Mouse (Mus musculus): ENCODE data around the gene Plekha1.

Plekha1 gene

GRCm38 (mm10) chr7:130859926-130860325 lies 5.6 kb upstream of the Plekha1 start:
- DNase-seq (ENCODE audit: low read depth, low spot score) = no peak

DNA sequence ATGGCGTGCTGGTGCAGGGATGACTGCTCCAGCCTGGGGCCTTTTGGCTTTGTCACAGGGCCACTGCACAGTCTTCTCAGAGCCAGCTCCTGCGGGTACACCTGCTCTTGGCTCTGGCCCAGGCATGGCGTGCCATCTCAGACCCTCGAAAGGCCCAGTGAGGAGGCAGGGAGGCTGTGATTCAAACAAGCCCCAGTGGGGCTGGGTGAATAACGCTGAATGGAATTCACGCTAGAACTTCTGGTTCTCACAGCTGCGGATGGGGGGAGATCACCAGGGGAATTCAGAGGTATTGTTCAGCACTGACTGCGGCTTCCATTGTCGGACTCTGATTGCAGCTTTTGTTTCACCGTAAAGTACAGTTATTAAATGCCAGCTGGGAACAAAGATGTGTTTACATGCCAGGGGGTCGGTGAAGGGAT lies 4.8 kb upstream of the Plekha1 start:
- no peak for DNase-seq (ENCODE audit: low read depth, low spot score)

- DNase-seq (ENCODE audit: low read depth, low spot score) = no peak
Observed at GRCm38 (mm10) chr7:130862501-130862900, 3.1 kb upstream of the Plekha1 start.

GRCm38 (mm10) chr7:130864711-130865110 lies 845 bp upstream of the Plekha1 start:
- no peak for DNase-seq (ENCODE audit: low read depth, low spot score)

DNA sequence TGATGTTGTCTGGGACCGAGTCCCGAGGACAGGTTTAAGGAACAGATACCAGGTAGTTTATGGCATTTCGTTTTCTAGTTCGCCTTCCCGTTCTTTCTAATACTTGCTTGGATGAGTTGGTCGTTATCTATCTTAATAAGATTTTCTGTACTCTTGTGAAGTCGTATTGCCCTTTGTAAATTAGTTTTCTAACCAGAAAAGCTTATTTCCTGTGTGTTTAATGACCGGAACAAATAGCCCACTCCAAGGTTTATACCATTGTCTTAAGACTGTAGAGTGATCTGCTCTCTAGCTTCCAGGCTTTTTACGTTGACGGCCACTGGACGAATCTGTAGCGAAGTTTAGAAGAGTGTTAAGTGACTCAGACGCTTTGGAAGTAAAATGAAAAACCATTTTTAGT lies 1.1 kb downstream of the Plekha1 start:
- no peak for DNase-seq (ENCODE audit: low read depth, low spot score)

DNA sequence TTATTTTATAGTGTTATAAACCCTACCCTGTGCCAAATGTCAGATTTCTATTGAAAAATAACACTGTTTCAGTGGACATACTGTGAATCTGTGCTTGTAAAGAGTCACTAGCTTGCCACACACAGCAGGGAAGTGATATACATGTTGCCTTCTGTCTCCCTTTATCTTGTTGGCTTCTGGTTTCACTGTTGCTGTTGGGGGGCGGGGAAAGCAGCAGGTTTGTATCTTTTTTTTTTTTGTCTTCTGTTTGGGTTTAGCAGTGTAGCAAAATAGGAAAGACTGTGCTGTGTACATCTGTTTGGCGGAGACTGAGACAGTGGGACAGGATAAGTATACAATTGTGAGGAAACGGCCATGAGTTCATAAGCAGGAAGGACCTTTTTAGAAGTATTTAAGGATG lies 1.7 kb downstream of the Plekha1 start:
- DNase-seq (ENCODE audit: low read depth, low spot score) = no peak

DNA sequence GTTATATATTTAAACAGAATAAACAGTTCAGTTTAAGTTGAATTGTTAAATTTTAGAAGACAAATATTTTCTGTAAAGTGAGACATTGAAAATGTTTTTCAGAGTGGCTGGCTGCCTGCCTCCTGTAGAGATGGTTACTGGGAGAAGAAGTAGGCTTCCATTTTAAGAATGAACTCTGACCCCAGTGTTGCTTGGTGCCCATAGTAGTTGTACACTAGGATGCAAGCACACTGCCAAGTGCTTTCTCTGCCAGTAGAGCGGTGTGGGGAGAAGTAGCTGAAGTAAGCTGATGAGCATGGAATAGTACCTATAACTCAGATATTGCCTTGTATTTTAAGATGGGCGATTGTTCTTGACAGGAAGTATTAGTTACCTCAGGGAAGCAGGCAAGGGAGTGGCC lies 18.6 kb downstream of the Plekha1 start:
- no peak for DNase-seq (ENCODE audit: low read depth, low spot score)

DNA sequence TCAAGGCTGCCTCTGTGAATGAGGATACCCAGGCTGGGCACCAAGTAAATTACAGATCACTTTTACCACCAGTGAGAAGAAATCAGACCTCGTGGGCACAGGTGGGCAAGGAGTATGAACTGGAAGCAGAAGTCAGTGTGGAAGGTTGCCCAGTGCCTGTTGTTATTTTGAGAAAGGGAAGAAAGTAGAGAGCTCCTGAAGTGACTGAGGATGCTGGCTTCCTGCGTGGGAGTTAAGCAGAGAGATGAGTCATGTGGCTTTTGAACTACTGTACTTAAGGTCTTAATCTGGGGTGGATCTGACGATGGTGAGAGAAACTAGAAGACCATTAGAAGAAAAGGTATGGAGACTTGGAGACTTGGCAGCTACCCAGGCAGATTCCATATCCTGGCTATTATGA lies 20.7 kb downstream of the Plekha1 start:
- no peak for DNase-seq (ENCODE audit: low read depth, low spot score)

DNA sequence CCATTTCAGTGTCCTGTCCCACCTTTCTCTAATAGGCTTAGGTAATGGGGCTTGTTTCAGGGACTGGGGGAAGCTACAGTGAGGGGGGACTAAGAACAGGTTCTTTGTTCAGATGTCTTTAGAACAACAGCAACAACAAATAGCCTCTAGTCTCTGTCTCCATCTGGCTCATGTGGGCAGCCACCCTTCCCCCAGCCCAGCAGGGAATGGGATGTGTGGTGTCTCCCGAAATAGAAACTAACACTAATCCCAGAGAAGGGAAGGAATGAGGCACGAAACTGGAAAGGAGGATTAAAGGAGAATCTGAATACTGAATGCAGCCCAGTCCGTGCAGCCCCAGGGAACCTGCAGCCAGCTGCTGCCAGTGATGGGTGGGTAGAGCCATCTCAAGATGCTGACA lies 22.4 kb downstream of the Plekha1 start:
- DNase-seq (ENCODE audit: low read depth, low spot score) = no peak

DNA sequence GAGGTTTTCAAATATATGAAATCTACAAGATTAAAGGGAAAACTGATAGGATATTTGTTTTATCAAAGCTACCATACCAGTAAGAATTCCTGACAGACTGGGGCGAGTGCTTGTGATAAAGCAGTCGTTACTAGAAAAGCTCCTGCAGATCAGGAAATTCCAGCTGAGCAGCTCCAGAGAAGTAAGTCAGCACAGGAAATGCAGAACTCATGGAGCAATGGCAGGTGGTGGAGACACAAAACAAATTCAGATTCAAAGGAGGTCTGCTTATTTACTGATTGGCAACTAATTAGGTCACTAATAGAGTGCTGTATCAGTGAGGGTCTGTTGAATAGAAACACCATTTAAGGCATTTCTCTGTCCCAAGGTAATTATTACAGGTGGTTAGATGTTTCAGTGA lies 25.3 kb downstream of the Plekha1 start:
- no peak for DNase-seq (ENCODE audit: low read depth, low spot score)

DNA sequence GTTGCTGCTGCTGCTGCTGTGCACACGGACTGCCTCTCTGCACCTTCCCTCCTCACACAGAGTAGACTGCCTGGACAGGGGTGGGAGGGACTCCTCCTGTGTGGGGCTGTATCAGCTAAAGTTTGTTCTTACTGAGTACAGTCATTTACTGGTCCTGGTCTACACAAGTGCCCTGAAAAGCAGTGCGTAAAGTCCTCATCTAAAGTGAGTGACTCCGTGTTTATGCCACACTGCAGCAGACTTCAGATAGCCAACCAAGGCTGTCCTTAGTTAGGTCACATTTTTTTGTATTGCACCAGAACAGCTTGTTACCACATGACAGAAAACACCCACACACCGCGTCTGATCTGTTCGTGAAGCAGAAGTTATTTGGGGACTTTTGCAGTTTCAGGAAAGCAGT lies 27.4 kb downstream of the Plekha1 start:
- DNase-seq (ENCODE audit: low read depth, low spot score) = no peak

GRCm38 (mm10) chr7:130894931-130895617 lies 29.5 kb downstream of the Plekha1 start:
- no peak for DNase-seq (ENCODE audit: low read depth, low spot score)

- DNase-seq (ENCODE audit: low read depth, low spot score) = no peak
Observed at GRCm38 (mm10) chr7:130895618-130895945, 30.0 kb downstream of the Plekha1 start.

DNA sequence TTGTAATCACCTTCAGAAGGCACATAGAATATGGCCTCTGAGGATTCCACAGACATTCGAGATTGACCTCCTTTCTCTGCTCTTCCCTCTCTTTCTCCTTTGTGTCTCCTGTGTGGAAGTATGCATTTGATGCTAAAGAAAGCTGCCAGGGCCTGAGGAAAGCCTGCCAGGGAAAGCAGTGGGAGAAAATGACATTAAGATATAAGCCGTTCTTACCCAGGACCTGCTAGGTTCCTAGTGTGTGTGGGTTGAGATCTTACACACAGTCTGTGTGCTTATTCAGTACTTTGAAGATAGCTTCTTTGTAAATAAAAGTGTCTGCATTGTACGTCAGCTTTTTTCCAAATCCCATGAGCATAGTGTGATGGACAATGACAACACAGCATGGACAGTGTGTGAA lies 30.5 kb downstream of the Plekha1 start:
- no peak for DNase-seq (ENCODE audit: low read depth, low spot score)

GRCm38 (mm10) chr7:130897201-130897600 lies 31.6 kb downstream of the Plekha1 start:
- DNase-seq (ENCODE audit: low read depth, low spot score) = no peak

DNA sequence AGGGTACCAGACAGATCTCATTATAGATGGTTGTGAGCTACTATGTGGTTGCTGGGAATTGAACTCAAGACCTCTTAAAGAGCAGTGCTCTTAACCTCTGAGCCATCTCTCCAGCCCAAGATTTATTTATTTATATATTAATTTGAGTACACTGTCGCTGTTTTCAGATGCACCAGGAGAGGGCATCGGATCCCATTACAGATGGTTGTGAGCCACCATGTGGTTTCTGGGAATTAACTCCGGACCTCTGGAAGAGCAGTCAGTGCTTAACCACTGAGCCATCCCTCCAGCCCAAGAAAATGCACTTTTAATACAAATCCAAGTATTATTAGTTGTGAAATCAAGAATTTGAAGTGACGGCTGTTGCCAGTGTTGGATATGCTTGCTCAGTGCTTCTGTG lies 32.8 kb downstream of the Plekha1 start:
- DNase-seq (ENCODE audit: low read depth, low spot score) = no peak

DNA sequence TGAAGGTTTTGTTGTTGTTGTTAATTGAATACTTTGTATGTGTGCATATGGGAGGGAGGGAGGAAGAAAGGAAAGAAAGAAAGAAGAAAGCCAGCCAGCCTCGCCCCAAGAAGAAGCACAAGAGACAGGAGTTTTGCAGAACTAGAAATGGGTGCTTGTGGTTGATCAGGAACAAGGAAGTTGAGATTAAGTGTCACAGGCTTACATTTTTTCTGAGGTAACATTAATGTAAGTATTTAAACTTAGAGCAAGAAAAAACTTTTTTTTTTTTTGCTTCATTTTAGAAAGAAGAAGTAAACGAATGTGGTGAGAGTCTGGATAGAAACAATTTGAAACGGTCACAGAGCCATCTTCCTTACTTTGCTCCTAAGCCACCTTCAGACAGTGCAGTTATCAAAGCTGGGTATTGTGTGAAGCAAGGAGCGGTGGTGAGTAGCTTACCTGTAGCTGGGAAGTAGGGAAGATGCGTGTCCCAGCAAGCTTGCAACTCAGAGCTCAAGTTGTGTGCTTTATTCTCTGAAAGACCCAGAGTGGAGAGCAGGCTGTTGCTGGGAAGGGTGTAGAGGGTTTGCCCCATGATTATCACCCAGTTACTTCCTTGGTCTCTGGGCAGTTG lies 34.8 kb downstream of the Plekha1 start:
- no peak for DNase-seq (ENCODE audit: low read depth, low spot score)

DNA sequence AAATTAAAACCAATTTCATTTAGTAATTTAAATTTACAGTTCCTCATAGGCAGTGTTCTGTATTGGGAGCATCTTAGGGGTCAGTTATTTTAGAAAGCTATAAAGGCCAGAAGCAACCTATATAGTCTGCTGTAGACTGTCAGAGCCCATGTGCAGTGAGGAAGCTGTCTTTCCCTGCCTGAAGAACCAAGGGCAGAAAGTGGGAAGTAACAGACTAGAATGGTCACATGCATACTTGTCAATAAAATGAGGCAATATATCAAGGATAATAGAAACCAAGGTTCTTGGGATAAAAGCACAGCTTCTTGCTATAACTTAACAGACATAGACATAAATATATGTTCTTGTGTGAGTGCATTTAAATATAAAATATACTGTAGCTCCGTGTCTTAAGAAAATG lies 37.4 kb downstream of the Plekha1 start:
- no peak for DNase-seq (ENCODE audit: low read depth, low spot score)

DNA sequence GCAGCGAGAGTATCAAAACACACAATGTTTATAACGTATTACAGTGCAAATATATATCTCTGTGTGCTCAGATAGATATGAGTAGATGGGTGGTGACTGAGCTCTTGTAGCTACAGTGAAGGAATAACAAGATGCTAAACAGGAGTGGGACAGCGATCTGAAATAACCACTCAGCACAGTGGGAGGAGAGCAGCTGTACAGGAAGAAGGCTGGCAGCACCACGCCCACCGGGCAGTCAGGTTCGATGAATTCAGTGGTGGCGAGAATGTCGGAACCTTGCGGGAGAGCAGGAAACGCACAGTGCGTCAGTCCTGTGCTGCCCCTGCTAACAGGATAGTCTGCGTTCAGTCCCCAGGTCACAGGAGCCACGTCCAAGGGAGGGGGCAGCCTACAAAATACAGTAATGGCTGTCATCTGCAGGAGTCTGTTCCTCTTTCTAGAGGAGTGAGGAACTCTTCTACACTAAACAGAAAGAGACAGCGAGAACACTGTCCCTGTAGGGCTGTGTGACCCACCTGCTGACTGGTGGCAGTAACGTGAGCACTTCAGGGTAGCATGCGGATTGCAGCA lies 38.0 kb downstream of the Plekha1 start:
- no peak for DNase-seq (ENCODE audit: low read depth, low spot score)

DNA sequence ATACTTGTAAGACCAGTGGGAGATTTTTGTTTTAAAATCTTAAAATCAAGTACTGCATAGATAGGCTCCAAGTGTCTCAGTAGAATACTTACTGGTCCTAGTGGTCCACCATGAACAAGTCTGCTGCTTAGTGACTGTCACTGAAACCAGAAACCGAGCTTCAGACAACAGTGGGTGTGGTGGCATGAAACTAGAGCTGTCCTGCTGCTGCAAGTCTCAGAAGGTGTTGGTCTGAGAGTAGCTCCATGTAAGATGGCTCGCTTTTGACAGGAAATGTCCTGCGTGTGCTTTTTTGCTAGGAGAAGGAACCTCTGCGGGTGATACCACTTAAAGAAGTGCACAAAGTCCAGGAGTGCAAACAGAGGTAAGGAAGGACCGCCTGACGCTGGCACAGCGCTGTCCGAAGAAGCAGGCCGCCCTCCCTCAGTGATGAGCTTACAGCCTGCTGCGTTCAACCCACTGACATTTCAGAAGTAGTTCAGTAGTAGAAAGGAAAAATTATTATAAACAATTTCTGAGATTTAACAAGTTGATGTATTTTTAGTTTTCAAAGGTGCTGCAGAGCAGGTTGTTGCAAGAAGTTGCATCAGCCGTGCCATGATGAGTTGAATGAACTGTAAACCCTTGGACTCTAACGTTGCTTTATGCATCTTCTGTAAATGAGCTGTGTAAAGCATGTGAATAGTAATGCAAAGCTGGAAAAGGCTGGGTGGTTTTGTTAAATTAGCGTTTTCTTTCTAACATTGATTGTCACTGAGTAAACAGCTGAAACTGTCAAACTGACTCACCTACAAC lies 39.2 kb downstream of the Plekha1 start:
- no peak for DNase-seq (ENCODE audit: low read depth, low spot score)

DNA sequence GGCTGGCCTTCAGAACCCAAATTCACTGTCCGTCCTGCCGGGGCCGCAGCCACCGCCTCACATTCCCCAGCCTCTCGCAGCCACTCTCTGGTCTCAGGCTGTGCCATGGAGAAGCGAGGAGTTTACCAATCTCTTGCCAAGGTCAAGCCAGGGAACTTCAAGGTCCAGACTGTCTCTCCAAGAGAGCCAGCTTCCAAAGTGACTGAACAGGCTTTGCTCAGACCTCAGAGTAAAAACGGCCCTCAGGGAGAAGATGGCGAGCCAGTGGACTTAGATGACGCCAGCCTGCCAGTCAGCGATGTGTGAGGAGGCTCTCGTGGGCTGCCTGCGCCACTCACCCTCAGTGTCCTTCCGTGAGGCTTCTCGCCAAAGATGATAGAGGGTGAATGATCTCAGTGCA lies 45.3 kb downstream of the Plekha1 start:
- no peak for DNase-seq (ENCODE audit: low read depth, low spot score)

DNA sequence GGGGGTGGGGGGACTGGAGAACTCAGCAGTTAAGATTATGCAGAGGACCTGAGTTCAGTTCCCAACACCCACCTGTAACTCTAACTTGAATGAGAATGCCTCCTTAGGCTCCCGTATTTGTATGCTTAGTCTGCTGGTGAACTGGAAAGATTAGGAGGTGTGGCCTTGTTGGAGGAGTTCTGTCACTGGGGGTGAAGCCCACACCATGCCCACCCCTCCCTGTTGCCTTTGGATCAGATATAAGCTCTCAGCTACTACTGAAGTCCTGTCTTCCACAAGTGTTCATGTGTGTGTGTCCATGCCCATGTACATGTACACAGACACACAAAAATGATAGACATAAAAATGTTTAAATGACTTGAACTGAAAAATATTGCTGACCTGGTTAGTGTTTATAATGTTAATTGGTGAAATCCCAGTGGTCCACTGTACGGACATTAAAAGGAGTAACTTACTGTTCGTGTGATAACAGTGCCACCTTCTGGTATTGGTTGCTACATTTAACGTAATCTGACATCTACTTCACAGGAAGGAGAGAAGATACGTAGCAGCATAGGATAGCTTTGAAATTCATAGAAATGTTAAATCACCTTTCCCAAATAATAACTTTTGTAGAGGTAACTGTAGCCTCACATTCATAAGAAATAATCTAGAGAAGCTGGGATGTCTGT lies 49.3 kb downstream of the Plekha1 start:
- peak; percentile 36 for DNase-seq (ENCODE audit: low read depth, low spot score)

Measured in brain, embryonic 18.5 days (tissue).